Mouse (Mus musculus) adrenal gland, postnatal 4 days (tissue): ENCODE data around the gene Srebf2. TPM values are rescaled to one million over a fixed set of nuclear protein-coding genes. Genes with fewer than 3 reads are reported as not detected.
A peak's percentile ranks its signal among the peaks of the same experiment; 100 is the strongest.
"Not testable (repeated sequence)": the region's sequence is repeated elsewhere in the genome, so short reads cannot be mapped to it uniquely, and the experiment has no call there.

Experiments
- DNase-seq, 2 experiments: peaks; one replicate each; pipeline ENCODE4 v3.0.0; 2021 to 2022; ENCODE audit warnings: low spot score in 2 of 2, mixed read lengths in 2 of 2
- long read RNA-seq, 2 experiments: library from polyadenylated mRNA; stranded (forward); transcript quantifications; one replicate each; pipeline ENCODE4 v2.0.0; 2021
- total RNA-seq, 2 experiments: library from RNA; stranded (reverse); gene quantifications; 2 replicates each; pipeline ENCODE4 v1.2.3; 2021

Srebf2 gene
- total RNA-seq: 10 to 100 TPM; 54.6 to 71.7 TPM
- long read RNA-seq, experiment 1, full-length matches to known transcripts: 2 of 14 reads
- long read RNA-seq, experiment 1, partial matches to known transcripts: 3 of 14 reads
- long read RNA-seq, experiment 1, other reads (novel, unspliced or antisense): 9 of 14 reads
- long read RNA-seq, experiment 2, full-length matches to known transcripts: 10 of 27 reads
- long read RNA-seq, experiment 2, partial matches to known transcripts: 11 of 27 reads
- long read RNA-seq, experiment 2, other reads (novel, unspliced or antisense): 6 of 27 reads

GRCm38 (mm10) chr15:82146770-82147610 is at the start of gene Srebf2:
Srebf2 (plus strand) TSS chr15:82147181.
- peak; percentile 93 to 96 for DNase-seq

DNA sequence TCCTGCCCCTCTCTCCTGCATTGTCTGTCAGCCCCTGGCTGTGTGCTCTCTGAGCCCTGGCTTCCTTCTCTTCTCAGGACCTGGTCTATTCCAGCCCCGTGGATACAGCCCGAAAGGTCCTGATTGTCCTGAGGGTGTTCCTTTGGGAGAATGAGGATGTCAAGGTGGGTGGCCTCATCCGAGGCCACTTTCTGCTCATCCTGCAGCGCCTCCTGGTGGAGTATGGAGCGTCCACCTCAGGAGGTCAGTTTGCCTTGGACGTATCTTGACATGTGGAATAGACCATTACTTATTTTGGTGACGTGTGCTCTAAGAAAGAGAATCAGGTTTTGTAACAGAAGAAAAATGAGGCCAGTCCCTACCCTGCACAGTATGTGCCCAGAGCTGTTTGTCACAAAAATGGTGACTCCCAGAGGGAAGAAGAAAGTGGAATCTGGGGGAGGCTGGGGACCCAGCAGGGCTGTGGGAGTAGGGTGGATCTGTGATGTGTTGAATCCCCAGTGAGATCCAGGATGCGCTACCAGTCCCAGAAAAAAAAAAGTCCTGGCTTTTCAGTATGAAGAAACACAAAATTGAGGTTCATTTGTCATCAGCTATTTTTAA is 39.9 kb upstream of the Srebf2 start:
- DNase-seq: peak in 1 of 2 experiments; percentile 46

DNA sequence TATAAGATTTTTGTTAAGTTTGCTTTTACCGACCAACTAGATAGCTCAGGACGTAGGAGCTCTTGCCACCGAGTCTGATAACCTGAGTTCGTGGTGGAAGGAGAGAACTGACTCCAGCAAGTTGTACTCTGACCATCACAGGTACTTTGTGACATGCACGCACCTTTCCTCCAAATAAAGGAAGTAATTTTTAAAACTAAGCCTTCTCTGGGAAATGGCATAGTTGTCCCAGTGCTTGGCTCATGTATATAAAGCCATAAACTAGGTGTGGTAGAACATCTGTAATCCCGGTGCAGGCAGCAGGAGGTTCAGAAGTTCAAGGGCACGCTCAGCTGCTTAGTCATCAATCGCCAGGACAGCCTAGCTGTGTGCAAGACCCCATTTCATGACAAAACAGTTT is 26.4 kb upstream of the Srebf2 start:
- DNase-seq: no peak

DNA sequence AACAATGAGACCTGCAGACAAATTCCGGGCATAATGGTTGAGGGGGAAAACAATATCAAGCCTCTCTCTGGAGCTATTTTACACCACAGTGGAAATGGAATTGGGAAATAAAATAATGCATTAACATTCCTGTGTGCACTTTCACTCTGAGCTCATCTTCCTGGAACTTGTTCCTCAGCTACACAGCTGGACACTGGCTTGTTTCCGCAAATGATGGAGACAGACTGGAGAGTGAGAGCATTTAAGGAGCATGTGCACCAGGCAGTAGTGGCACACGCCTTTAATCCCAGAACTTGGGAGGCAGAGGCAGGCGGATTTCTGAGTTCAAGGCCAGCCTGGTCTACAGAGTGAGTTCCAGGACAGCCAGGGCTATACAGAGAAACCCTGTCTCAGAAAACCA is 20.3 kb upstream of the Srebf2 start:
- not testable (repeated sequence) for DNase-seq

DNA sequence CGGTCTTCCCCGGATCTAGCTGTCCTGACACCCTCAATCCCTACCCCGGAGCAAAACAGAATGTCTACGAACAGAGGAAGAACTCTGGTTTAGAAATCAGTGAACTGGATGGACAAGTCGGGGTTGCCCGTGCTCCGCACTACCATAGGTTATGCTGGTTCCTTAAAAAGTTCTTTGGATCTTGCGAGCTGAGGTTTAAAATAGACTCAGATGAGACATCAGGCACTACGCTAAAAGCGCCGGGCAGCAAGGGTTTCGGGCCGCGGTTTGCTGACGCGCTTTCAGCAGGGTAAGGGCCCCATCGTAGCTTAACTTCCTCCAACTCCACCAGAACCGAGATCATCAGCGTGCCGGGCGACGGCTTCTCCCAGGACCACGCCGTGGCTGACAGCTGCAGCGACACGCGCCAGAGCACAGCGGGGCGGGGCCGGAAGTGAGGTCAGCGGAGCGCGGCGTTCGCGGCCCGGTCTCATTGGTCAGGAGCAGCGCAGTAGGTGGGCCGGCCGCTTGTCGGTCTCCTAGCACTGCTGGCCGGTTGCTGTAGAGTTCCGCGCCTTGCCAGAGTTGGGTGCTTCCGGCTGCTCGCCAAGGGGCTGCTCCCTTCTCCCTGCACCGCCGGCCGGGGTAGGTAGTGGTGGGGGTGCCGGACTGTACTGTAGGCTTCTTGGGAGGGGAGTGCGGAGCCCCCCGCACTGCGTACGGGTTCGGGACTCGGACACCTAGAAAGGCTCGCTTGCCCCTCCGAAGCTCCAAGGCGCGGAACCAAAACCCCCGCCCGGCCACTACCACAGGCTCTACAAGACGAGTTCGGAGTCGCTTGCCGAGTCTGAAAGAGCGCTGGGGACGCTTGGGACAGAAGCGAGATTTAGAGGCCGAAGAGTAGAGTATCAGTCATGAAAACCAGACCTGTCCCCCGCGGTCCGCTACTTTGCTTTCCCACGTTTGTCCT is 19.3 kb upstream of the Srebf2 start, which contains the start of gene Ccdc134:
Ccdc134 (plus strand) TSS at position 497 of the 949 bp plus-strand sequence.
- DNase-seq: peak; percentile 85 to 88

- DNase-seq: no peak
Observed at GRCm38 (mm10) chr15:82128398-82128797, 18.6 kb upstream of the Srebf2 start.

GRCm38 (mm10) chr15:82130599-82130998 is 16.4 kb upstream of the Srebf2 start:
- no peak for DNase-seq

DNA sequence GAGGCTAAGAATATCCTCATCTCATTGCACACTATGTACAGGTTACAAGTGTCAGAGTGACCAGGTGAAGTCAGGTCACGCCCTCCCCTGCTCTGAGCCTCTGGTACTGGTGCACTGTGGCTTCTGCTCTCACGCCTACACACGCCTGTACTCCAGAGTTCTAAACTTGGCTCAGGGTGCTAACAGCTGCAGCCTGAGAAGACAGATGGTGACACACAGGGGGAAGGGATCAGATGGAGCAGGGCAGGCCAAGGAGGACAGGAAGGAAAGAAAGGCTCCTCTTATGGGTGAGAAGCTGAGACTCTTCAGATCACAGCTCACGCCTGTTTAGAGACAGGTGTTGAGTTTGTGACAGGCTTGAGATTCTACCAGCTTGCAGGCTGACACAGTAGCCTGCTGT is 11.6 kb upstream of the Srebf2 start:
- no peak for DNase-seq

- peak in 1 of 2 experiments; percentile 36 for DNase-seq
Observed at GRCm38 (mm10) chr15:82138565-82138964, 8.4 kb upstream of the Srebf2 start.

DNA sequence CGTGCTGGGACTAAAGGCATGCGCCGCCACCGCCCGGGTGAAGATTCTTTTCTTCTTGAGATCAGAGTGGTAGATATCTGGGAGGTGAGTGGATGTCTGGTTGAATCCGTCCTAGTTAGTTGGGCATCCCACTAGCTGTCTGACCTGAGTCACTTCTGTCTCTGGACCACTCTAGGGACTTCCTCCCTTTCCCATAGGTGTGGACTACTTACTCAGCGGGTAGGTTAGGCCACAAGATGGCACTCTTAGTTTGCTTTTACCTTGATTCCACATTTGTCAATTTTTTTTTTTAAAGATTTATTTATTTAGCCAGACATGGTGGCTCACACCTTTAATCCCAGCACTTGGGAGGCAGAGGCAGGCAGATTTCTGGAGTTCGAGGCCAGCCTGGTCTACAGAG is 7.8 kb upstream of the Srebf2 start:
- no peak for DNase-seq

DNA sequence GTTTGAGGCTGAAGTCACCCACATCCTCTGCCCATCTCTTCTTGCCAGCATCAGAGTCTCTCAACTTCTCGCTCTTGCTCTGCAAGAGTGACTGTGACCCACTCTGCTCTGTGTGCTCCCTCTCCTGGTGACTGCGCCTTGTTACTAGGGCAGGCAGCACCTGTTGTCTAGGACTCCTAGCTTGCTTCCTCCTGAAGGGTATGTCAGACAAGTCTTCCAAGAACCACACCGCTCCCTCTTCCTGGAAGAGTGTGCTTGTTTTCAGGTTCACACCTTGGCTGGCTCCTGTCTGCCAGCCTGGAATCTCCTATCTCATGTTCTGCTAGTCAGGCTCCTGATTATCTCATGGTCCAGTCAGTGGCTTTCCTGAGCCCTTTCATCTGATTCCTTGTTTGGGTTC is 6.6 kb upstream of the Srebf2 start:
- DNase-seq: no peak

GRCm38 (mm10) chr15:82144157-82144556 is 2.8 kb upstream of the Srebf2 start:
- no peak for DNase-seq

DNA sequence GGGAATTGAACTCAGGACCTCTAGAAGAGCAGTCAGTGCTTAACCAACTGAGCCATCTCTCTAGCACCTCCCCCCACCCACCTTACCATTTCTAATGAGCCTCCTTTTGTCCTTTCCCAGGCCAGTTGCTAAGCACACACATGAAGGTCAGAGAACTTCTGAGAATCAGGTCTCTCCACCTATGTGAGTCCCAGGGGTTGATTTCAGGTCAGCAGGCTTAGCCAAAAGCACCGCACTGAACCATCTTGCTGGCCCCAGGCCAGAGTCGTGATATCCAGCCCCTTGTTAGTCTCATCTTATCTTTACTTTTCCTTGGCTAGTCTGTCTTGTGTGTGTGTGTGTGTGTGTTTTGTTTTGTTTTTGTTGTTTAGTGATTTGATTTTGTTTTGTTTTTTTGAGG is 1.6 kb upstream of the Srebf2 start:
- no peak for DNase-seq

DNA sequence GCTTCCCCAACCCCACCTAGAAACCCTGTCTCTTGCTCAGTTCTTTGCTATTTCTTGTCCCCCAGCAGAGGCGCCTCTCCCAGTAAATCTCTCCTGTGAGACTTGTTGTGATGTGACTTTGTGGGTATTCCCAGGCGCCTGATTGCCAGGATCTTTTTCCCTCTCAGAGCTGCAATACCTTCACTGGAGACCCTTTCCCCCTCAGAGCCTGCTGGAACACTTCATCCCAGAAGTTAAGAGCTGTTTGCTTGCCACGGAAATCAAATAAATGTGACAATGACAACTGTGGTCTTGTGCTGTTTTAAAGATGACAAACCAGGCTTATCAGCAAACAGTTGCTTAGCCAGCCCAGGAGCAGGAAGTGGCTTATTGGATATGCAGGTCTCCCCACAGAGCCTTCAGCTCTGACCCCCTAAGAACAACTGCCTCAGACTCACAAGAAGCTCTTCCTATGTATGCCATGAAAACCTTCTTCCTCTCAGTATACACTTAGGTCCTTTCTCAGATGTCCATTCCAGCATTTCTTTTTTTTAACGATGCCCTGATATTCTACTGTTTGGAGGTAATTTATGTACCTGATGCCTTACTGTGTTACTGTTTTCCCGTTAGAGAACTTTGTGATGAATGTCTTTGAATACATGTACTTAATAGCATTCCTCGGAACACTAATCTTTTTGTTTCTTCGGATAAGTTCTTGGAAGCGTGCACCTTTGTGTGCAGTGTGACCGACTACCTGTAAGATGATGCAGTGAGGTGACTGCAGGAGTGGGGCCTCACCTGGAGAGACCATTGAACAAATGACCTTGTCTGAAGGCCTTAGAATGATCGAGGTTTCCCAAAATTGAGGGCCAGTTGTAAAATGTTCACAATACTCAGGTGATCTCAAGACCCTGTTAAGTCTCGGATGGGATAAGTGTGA is 871 bp upstream of the Srebf2 start:
- DNase-seq: no peak

GRCm38 (mm10) chr15:82147611-82148111 is 680 bp downstream of the Srebf2 start:
- peak; percentile 15 to 16 for DNase-seq

DNA sequence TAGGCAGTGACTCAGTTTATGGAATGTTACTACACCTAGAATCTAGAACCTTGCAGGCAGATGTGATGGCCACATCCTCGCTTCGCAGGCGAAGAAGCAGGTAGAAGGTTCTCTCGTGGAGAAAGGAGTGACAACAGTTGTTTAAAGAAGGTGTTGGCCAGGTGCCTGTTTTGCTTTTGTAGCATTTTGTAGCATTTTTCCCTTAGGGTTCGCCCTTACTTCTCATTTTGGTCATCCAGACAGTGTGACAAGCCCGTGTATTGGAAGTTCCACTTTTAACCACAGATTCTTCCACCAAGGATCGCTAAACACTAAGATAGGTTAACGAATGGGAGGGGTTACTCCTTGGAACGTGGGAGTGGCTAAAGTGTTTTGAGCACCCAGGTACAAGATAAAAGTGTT is 1.5 kb downstream of the Srebf2 start:
- DNase-seq: no peak

- DNase-seq: no peak
Observed at GRCm38 (mm10) chr15:82150042-82150441, 3.1 kb downstream of the Srebf2 start.

GRCm38 (mm10) chr15:82151176-82151575 is 4.2 kb downstream of the Srebf2 start:
- no peak for DNase-seq

DNA sequence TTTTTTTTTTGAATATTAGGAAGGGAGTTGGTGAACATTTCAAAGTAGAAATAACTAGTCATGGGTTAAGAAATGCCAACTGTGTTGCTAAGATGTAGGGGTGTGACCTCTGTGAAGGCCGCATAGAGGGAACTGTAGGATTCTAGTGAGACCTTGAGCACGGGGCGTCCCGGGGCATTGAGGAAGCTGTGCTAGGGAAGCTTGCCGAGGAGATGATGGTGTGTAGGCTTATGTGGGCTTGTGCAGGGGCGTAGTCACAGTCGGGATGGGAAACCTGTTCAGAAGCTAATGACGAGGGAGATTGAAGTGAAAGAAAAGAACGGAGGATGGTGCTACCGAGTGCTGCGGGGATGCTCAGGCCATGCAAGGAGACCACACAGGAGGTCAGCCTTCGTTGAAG is 5.0 kb downstream of the Srebf2 start:
- no peak for DNase-seq

DNA sequence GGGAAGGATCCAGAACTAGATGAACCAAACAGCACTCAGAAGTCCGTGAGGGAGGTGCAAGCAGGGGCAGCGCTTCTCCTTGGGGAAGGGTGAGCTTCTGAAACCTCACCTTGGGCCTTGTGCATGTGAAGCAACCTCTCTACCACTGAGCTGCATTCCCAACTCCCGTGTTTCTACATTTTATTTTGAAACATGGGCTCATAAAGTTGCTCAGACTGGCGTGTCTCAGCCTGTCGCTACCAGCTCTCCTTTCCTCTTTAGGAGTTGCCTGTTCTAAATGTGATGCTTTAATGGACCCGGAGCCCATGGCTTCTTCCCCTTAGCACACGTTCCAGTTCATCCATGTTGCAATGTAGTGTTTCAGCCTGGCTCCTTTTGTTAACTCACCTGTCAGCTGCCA is 5.5 kb downstream of the Srebf2 start:
- DNase-seq: no peak
